Mouse (Mus musculus) midbrain, embryonic 13.5 days (tissue): ENCODE measurements around the gene Il23a. TPM values are rescaled to one million over a fixed set of nuclear protein-coding genes. Genes with fewer than 3 reads are reported as not detected.
A peak's percentile ranks its signal among the peaks of the same experiment; 100 is the strongest.

Experiments used
- ATAC-seq: fragments of 200-750 bp; cut with Nextera tagmentation; 2 replicates; pipeline ENCODE4 v1.8.0; 2017; ENCODE audit warnings: mild to moderate bottlenecking, moderate TSS enrichment, moderate library complexity
- H3K27ac ChIP-seq: fragments of 300-500 bp; sonication (generic); 2 replicates; pipeline ENCODE4 v1.5.1; 2015; ENCODE audit warnings: inconsistent platforms, mild to moderate bottlenecking, moderate library complexity
- H3K27me3 ChIP-seq: fragments of 300-500 bp; sonication (generic); 2 replicates; pipeline ENCODE4 v1.6.1; 2015; ENCODE audit warnings: mild to moderate bottlenecking, inconsistent platforms
- H3K36me3 ChIP-seq: fragments of 300-500 bp; sonication (generic); 2 replicates; pipeline ENCODE4 v1.6.1; 2015; ENCODE audit warnings: mild to moderate bottlenecking, inconsistent platforms
- H3K4me1 ChIP-seq: fragments of 300-500 bp; sonication (generic); replicated peaks from 2 replicates; pipeline ENCODE4 v1.6.1; 2015; ENCODE audit warnings: inconsistent platforms
- H3K4me2 ChIP-seq: fragments of 300-500 bp; sonication (generic); replicated peaks from 2 replicates; pipeline ENCODE4 v1.6.1; 2015; ENCODE audit warnings: moderate library complexity, mild to moderate bottlenecking, inconsistent platforms
- H3K4me3 ChIP-seq: fragments of 300-500 bp; sonication (generic); replicated peaks from 2 replicates; pipeline ENCODE4 v1.5.1; 2015; ENCODE audit warnings: mild to moderate bottlenecking, inconsistent platforms
- H3K9ac ChIP-seq: fragments of 300-500 bp; sonication (generic); replicated peaks from 2 replicates; pipeline ENCODE4 v1.6.1; 2015; ENCODE audit warnings: mild to moderate bottlenecking, inconsistent platforms
- H3K9me3 ChIP-seq: fragments of 300-500 bp; sonication (generic); 2 replicates; pipeline ENCODE4 v1.6.1; 2016; ENCODE audit warnings: mild to moderate bottlenecking, inconsistent platforms
- WGBS: fragments of 180-500 bp; shearing (Covaris S2); methylation state at CpG from one replicate; pipeline ENCODE4 v1.1.7; 2015; 5-methylcytosine and 5-hydroxymethylcytosine counted together
- polyA plus RNA-seq: library from polyadenylated mRNA; unstranded; fragments of >200 nt; fragmentation: Nextera tagmentation; extraction: Ambion mirVana; gene quantifications from 2 replicates; pipeline ENCODE4 v1.2.1, GENCODE M21; 2015

Il23a gene
- polyA plus RNA-seq, result 0.16 TPM in 1 of 2 replicates, not detected in the other

- no peak within 1 kb of the TSS for H3K27ac ChIP-seq
- H3K4me2 ChIP-seq, result no peak within 1 kb of the TSS
- WGBS, result 88% methylated on average over 11 of the region's 11 CpGs
- ATAC-seq, result no peak
- 0 out of 2 replicates have a peak within 1 kb of the TSS, but pooled peaks have one; percentile 14 for H3K9ac ChIP-seq
- no peak within 1 kb of the TSS for H3K4me3 ChIP-seq
- H3K4me1 ChIP-seq, result peaks cover 14% of the 10 kb centered on the region
- H3K27me3 ChIP-seq, result no peaks in the 10 kb centered on the region
- H3K36me3 ChIP-seq, result no peaks in the 10 kb centered on the region
- H3K9me3 ChIP-seq, result no peaks in the 10 kb centered on the region
Observed at GRCm38 (mm10) chr10:128298702-128299171, at the start of gene Il23a. Gene Il23a, minus strand, starts transcription at chr10:128298752.

- H3K4me3 ChIP-seq, result no peak overlapping the region
- H3K27ac ChIP-seq, result no peak overlapping the region
- H3K9ac ChIP-seq, result no peak overlapping the region
- H3K9me3 ChIP-seq, result no peaks in the 10 kb centered on the region
- peaks cover 26% of the 10 kb centered on the region for H3K36me3 ChIP-seq
- WGBS, result 91% methylated on average over 8 of the region's 8 CpGs
- no peaks in the 10 kb centered on the region for H3K27me3 ChIP-seq
- H3K4me1 ChIP-seq, result peaks cover 7% of the 10 kb centered on the region; the same call in 1 of the 2 replicates
- no peak for ATAC-seq
- no peak overlapping the region for H3K4me2 ChIP-seq
Observed at GRCm38 (mm10) chr10:128347541-128347940, 49.0 kb upstream of the Il23a start.

GRCm38 (mm10) chr10:128344568-128345275 is 46.2 kb upstream of the Il23a start:
- WGBS, result 64% methylated on average over 7 of the region's 7 CpGs
- no peak for ATAC-seq

GRCm38 (mm10) chr10:128343436-128343835 is 44.9 kb upstream of the Il23a start:
- no peak overlapping the region for H3K9ac ChIP-seq
- WGBS, result 100% methylated on average over 1 of the region's 1 CpGs
- H3K9me3 ChIP-seq, result no peaks in the 10 kb centered on the region
- ATAC-seq, result no peak
- no peaks in the 10 kb centered on the region for H3K27me3 ChIP-seq
- no peak overlapping the region for H3K4me2 ChIP-seq
- peaks cover 25% of the 10 kb centered on the region for H3K4me1 ChIP-seq
- peaks cover 3% of the 10 kb centered on the region; the same call in 1 of the 2 replicates for H3K36me3 ChIP-seq
- H3K27ac ChIP-seq, result no peak overlapping the region
- H3K4me3 ChIP-seq, result no peak overlapping the region

More at GRCm38 (mm10) chr10:128344568-128345275, 46.2 kb upstream of the Il23a start:
- Histone ChIP-seq H3K9me3 (no peaks in the 10 kb centered on the region), H3K27me3 (no peaks in the 10 kb centered on the region), H3K27ac (peak overlapping the region; percentile 57; the same call in 1 of the 2 replicates), H3K4me1 (peaks cover 12% of the 10 kb centered on the region), H3K36me3 (peaks cover 3% of the 10 kb centered on the region; the same call in 1 of the 2 replicates), H3K4me3 (no peak overlapping the region), H3K4me2 (no peak overlapping the region), H3K9ac (no peak overlapping the region)

GRCm38 (mm10) chr10:128340257-128340656 is 41.7 kb upstream of the Il23a start:
- Histone ChIP-seq H3K27ac (no peak overlapping the region), H3K4me3 (no peak overlapping the region), H3K4me1 (peaks cover 34% of the 10 kb centered on the region), H3K4me2 (no peak overlapping the region), H3K9ac (no peak overlapping the region), H3K9me3 (no peaks in the 10 kb centered on the region), H3K36me3 (peaks cover 3% of the 10 kb centered on the region; the same call in 1 of the 2 replicates), H3K27me3 (no peaks in the 10 kb centered on the region)
- no peak for ATAC-seq
- WGBS, result 91% methylated on average over 2 of the region's 2 CpGs

GRCm38 (mm10) chr10:128338948-128339347 is 40.4 kb upstream of the Il23a start:
- Histone ChIP-seq H3K36me3 (peaks cover 3% of the 10 kb centered on the region; the same call in 1 of the 2 replicates), H3K4me2 (peak overlapping the region; percentile 88), H3K9me3 (no peaks in the 10 kb centered on the region), H3K27ac (no peak overlapping the region), H3K9ac (peak overlapping the region; percentile 96; the same call in 1 of the 2 replicates), H3K27me3 (no peaks in the 10 kb centered on the region), H3K4me1 (peaks cover 27% of the 10 kb centered on the region), H3K4me3 (peak overlapping the region; percentile 94)
- WGBS, result 77% methylated on average over 2 of the region's 2 CpGs
- no peak for ATAC-seq

- H3K9me3 ChIP-seq, result no peaks in the 10 kb centered on the region
- peak overlapping the region; percentile 94 for H3K4me3 ChIP-seq
- H3K27ac ChIP-seq, result peak overlapping the region; percentile 93
- peaks cover 27% of the 10 kb centered on the region for H3K4me1 ChIP-seq
- peak overlapping the region; percentile 88 for H3K4me2 ChIP-seq
- ATAC-seq, result no peak
- H3K27me3 ChIP-seq, result no peaks in the 10 kb centered on the region
- H3K36me3 ChIP-seq, result peaks cover 3% of the 10 kb centered on the region; the same call in 1 of the 2 replicates
- WGBS, result 23% methylated on average over 5 of the region's 5 CpGs
- peak overlapping the region; percentile 96 for H3K9ac ChIP-seq
Observed at GRCm38 (mm10) chr10:128338415-128338814, 39.9 kb upstream of the Il23a start.

GRCm38 (mm10) chr10:128337306-128338181 is 39.0 kb upstream of the Il23a start, which contains the start of gene Cs:
Gene Cs, plus strand, starts transcription at chr10:128337734.
- peak within 1 kb of the TSS; percentile 93 for H3K27ac ChIP-seq
- H3K4me2 ChIP-seq, result peak within 1 kb of the TSS; percentile 88
- H3K36me3 ChIP-seq, result peaks cover 3% of the 10 kb centered on the region; the same call in 1 of the 2 replicates
- peaks cover 27% of the 10 kb centered on the region for H3K4me1 ChIP-seq
- no peaks in the 10 kb centered on the region for H3K9me3 ChIP-seq
- ATAC-seq, result peak; percentile 99
- no peaks in the 10 kb centered on the region for H3K27me3 ChIP-seq
- peak within 1 kb of the TSS; percentile 96 for H3K9ac ChIP-seq
- H3K4me3 ChIP-seq, result peak within 1 kb of the TSS; percentile 94
- WGBS, result under 1% methylated on average over 60 of the region's 61 CpGs

- no peaks in the 10 kb centered on the region for H3K9me3 ChIP-seq
- H3K4me2 ChIP-seq, result peak overlapping the region; percentile 88
- ATAC-seq, result no peak
- peaks cover 3% of the 10 kb centered on the region; the same call in 1 of the 2 replicates for H3K36me3 ChIP-seq
- no peaks in the 10 kb centered on the region for H3K27me3 ChIP-seq
- H3K9ac ChIP-seq, result no peak overlapping the region
- H3K27ac ChIP-seq, result no peak overlapping the region
- peak overlapping the region; percentile 94 for H3K4me3 ChIP-seq
- WGBS, result 89% methylated on average over 3 of the region's 3 CpGs
- H3K4me1 ChIP-seq, result peaks cover 27% of the 10 kb centered on the region
Observed at GRCm38 (mm10) chr10:128336597-128336996, 38.0 kb upstream of the Il23a start.

- H3K36me3 ChIP-seq, result peaks cover 3% of the 10 kb centered on the region; the same call in 1 of the 2 replicates
- no peak overlapping the region for H3K27ac ChIP-seq
- H3K9ac ChIP-seq, result no peak overlapping the region
- H3K27me3 ChIP-seq, result no peaks in the 10 kb centered on the region
- 94% methylated on average over 3 of the region's 3 CpGs for WGBS
- H3K4me3 ChIP-seq, result peak overlapping the region; percentile 94; the same call in 1 of the 2 replicates
- no peak overlapping the region for H3K4me2 ChIP-seq
- peaks cover 27% of the 10 kb centered on the region for H3K4me1 ChIP-seq
- H3K9me3 ChIP-seq, result no peaks in the 10 kb centered on the region
- no peak for ATAC-seq
Observed at GRCm38 (mm10) chr10:128336195-128336594, 37.6 kb upstream of the Il23a start.

- H3K27ac ChIP-seq, result no peak overlapping the region
- H3K4me1 ChIP-seq, result peaks cover 24% of the 10 kb centered on the region
- H3K9me3 ChIP-seq, result no peaks in the 10 kb centered on the region
- H3K4me3 ChIP-seq, result no peak overlapping the region
- H3K27me3 ChIP-seq, result no peaks in the 10 kb centered on the region
- no peak overlapping the region for H3K4me2 ChIP-seq
- H3K9ac ChIP-seq, result no peak overlapping the region
- ATAC-seq, result no peak
- 8% methylated on average over 4 of the region's 4 CpGs for WGBS
- peaks cover 3% of the 10 kb centered on the region; the same call in 1 of the 2 replicates for H3K36me3 ChIP-seq
Observed at GRCm38 (mm10) chr10:128335582-128335981, 37.0 kb upstream of the Il23a start.
